Comparison of ENCODE assay signal across 20 mouse cellular contexts in the genomic region with DNA sequence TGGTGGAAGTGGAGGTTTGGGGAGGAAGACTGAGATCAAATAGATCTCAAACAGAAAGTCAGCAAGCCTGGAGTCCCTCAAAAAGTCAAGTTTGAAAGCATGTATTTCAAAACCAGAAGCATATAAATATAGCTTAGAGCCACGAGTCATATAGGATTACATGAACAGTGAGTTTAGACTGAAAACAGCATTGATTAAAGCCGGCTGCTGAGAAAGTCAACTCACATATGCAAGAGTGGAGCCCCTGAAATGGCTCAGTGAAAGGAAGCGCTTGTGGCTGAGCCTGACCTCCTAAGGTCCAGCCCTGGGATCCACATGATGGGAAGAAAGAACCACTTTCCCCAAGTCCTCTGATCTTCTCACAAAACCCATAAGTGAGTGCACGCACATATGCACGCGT.
"Had no signal": no experiment of that assay in that cellular context is flagged by ENCODE, and none has a peak within 500 bp of the region (broad histone marks: within the 10 kb centered on the region; RNA-seq: fewer than 3 reads in every experiment).

No protein-coding gene starts in this region.

- H3K27ac ChIP-seq: liver, embryonic 15.5 days; midbrain, embryonic 10.5 days; midbrain, embryonic 13.5 days; midbrain, embryonic 15.5 days; neural tube, embryonic 13.5 days; neural tube, embryonic 15.5 days; stomach, embryonic 15.5 days; stomach, postnatal 0 days had no signal

- H3K9me3 ChIP-seq: liver, embryonic 15.5 days; midbrain, embryonic 10.5 days; midbrain, embryonic 13.5 days; midbrain, embryonic 15.5 days; neural tube, embryonic 13.5 days; neural tube, embryonic 15.5 days; stomach, embryonic 15.5 days had no signal

- DNase-seq: liver, postnatal 0 days; lung, embryonic 14.5 days; lung, postnatal 10 days; lung, postnatal 4 days; retina, postnatal 1 day; right cerebral cortex, adult 18-20 months; right cerebral cortex, postnatal 25 days; right cerebral cortex, postnatal 4 days; thymus, adult 2 months; thymus, postnatal 25 days; thymus, postnatal 4 days had no signal

- H3K27me3 ChIP-seq: liver, embryonic 15.5 days; midbrain, embryonic 13.5 days; midbrain, embryonic 15.5 days; neural tube, embryonic 13.5 days; neural tube, embryonic 15.5 days; stomach, embryonic 15.5 days had no signal

- H3K4me2 ChIP-seq: liver, embryonic 15.5 days; lung, embryonic 14.5 days; midbrain, embryonic 13.5 days; midbrain, embryonic 15.5 days; neural tube, embryonic 13.5 days; neural tube, embryonic 15.5 days; stomach, embryonic 15.5 days had no signal

- H3K4me1 ChIP-seq: midbrain, embryonic 15.5 days; neural tube, embryonic 13.5 days; neural tube, embryonic 15.5 days; stomach, embryonic 15.5 days had no signal

- H3K4me3 ChIP-seq: liver, embryonic 15.5 days; midbrain, embryonic 10.5 days; midbrain, embryonic 13.5 days; midbrain, embryonic 15.5 days; myocyte; neural tube, embryonic 13.5 days; neural tube, embryonic 15.5 days; stomach, embryonic 15.5 days had no signal

- H3K36me3 ChIP-seq: liver, embryonic 15.5 days; midbrain, embryonic 10.5 days; midbrain, embryonic 13.5 days; midbrain, embryonic 15.5 days; neural tube, embryonic 13.5 days; neural tube, embryonic 15.5 days; stomach, embryonic 15.5 days had no signal

- H3K9ac ChIP-seq: liver, embryonic 15.5 days; liver, postnatal 0 days; lung, embryonic 14.5 days; midbrain, embryonic 13.5 days; midbrain, embryonic 15.5 days; neural tube, embryonic 13.5 days; neural tube, embryonic 15.5 days; stomach, embryonic 15.5 days had no signal

- ATAC-seq: liver, postnatal 0 days; midbrain, embryonic 13.5 days; midbrain, embryonic 15.5 days had no signal
